Mouse (Mus musculus): Measurements from ENCODE around the gene Gm20683.

GRCm38 (mm10) chr17:25832436-25833290 lies 8.9 kb downstream of the Gm20683 start:
- TF ChIP-seq CTCF (IDR thresholded peaks at IDR 0.05) (peak; percentile 23; the same call in 1 of the 2 replicates), EP300 (IDR thresholded peaks at IDR 0.05) (no peak)

Data from lung, postnatal 0 days (tissue).